Mouse (Mus musculus): Measurements from ENCODE around the gene Mib2. TPM values are rescaled to one million over a fixed set of nuclear protein-coding genes. Genes with fewer than 3 reads are reported as not detected.
"Not testable (repeated sequence)": the region's sequence is repeated elsewhere in the genome, so short reads cannot be mapped to it uniquely, and the experiment has no call there.

Mib2 gene
- polyA plus RNA-seq, 1 experiment from 2014 or later, result 39.1 TPM

DNA sequence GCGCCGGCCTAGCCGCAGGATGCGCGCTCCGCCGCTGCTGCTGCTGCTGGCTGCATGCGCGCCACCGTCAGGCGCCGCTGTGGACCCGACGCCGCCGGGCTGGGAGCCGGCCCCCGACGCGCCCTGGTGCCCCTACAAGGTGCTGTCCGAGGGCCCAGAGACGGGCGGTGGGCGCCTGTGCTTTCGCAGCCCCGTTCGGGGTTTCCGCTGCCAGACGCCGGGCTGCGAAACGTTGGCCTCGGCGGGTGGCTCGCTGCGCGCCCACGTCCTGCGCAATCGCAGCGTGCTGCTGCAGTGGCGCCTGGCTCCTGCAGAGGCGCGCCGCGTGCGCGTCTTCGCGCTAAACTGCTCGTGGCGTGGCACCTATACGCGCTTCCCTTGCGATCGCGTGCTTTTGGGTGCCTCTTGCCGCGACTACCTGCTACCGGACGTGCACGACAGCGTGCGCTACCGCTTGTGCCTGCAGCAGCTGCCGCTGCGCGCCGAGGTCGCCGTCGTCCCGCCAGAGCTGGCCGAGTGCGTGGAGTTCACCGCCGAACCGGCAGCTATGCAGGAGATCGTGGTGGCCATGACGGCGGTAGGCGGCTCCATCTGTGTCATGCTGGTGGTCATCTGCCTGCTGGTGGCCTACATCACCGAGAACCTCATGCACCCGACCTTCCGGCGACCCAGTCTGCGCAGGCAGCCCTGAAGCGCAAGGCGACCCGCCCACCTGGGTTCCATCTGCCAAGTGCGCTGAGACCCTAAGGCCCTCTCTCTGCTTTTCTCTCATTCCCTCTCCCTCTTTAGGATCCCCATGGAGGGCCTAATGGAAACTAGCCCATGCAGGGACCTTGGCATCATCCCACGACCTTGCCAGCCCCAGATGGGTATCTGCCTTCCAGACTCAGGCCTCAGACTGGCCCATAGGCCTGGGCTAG, 25.7 kb upstream of the Mib2 start:
- Histone ChIP-seq H3K36me3 (no peaks in the 10 kb centered on the region), H3K9ac (peak overlapping the region; percentile 84), H3K4me1 (peaks cover 21% of the 10 kb centered on the region), H3K9me3 (replicated peaks) (no peaks in the 10 kb centered on the region), H3K4me3 (peak overlapping the region; percentile 76), H3K4me2 (replicated peaks) (peak overlapping the region; percentile 89), H3K27ac (peak overlapping the region; percentile 89), H3K27me3 (peaks cover 25% of the 10 kb centered on the region)
- ATAC-seq (ENCODE audit: low FRiP score), result peak; percentile 76
- 1% methylated on average over 90 of the region's 92 CpGs for WGBS

DNA sequence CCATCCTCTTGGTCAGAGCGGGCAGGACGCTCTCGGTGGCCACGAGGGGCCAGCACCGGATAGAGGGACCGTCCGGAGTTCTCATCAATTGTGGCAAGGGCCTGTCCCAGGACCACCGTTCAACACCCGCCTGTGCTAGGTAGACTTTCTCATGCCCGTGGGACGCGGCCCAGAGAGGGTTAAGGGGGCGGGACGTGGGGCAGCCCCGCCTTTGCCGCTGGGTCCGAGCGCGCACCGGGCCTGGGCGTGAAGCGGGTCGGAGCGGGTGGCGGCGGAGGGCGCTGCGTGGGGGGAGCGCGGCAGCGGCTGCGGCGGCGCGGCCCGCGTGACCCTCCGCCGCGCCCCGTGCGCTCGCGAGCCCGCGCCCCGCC, 25.1 kb upstream of the Mib2 start, which contains the start of gene Fndc10:
TSS of gene Fndc10 (plus strand) at position 232 of the 371 bp plus-strand sequence.
- H3K36me3 ChIP-seq, result no peaks in the 10 kb centered on the region
- under 1% methylated on average over 38 of the region's 47 CpGs for WGBS
- peaks cover 25% of the 10 kb centered on the region for H3K27me3 ChIP-seq
- peak within 1 kb of the TSS; percentile 76 for H3K4me3 ChIP-seq
- H3K27ac ChIP-seq, result peak within 1 kb of the TSS; percentile 89
- peak; percentile 85 for ATAC-seq (ENCODE audit: low FRiP score)
- H3K9me3 ChIP-seq (replicated peaks), result no peaks in the 10 kb centered on the region
- peak within 1 kb of the TSS; percentile 89 for H3K4me2 ChIP-seq (replicated peaks)
- H3K4me1 ChIP-seq, result peaks cover 21% of the 10 kb centered on the region
- peak within 1 kb of the TSS; percentile 84 for H3K9ac ChIP-seq

DNA sequence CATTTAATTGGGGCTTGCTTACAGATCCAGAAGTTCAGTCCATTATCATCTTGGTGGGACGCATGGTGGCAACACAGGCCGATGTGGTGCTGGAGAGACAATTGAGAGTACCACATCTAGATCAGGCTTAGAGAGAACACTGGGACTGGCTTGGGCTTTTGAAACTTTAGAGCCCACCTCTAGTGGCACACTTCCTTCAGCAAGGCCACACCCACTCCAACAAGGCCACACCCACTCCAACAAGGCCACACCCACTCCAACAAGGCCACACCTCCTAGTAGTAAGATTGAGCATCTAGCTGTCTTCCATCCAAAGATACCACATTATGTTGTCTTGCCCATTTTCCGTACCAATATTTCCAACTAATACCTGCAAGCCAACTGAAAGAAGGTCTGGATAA, 23.4 kb upstream of the Mib2 start:
- H3K9me3 ChIP-seq (replicated peaks), result no peaks in the 10 kb centered on the region
- peaks cover 21% of the 10 kb centered on the region for H3K4me1 ChIP-seq
- no peak overlapping the region for H3K4me3 ChIP-seq
- no peak overlapping the region for H3K4me2 ChIP-seq (replicated peaks)
- H3K36me3 ChIP-seq, result no peaks in the 10 kb centered on the region
- H3K27ac ChIP-seq, result no peak overlapping the region
- 95% methylated on average over 3 of the region's 3 CpGs for WGBS
- peaks cover 23% of the 10 kb centered on the region for H3K27me3 ChIP-seq
- ATAC-seq (ENCODE audit: low FRiP score), result no peak
- H3K9ac ChIP-seq, result no peak overlapping the region

DNA sequence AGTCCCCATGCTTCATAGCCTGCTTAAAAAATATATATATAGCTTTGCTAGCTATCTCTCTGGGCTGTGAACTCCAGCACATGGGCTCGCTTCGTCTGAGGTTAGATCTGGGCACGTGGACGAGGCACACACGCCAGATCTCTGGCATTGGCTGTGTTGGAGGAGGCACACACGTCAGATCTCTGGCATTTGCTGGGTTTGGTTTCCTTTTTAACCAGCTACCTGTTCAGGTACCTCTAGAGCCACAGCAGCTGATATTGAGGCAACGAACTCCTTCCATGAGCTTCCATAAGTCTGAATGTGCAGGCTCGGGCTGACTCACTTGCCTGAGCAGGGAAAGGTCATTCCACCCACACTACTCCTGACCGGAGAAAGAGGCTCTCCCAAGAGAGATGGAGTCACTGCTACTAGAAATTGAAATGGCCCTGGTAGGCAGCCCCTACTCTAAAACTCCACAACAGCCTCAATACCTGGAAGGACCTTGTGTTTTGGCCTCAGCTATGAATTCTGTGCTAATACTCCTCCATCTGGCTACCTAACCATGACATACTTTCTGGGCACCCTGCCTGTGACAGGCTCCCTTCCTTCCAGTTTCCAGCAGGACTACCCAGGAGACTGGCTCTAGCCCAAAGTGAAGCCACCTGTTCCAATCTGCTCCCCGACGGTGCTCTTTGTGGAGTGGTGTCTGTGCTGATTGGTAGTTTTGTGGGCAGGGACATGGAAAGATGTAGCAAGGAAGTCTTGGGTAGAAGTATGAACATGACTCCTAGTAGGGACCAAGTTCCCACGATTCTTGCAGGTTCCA, 21.8 kb upstream of the Mib2 start:
- Histone ChIP-seq H3K4me2 (replicated peaks) (no peak overlapping the region), H3K27ac (no peak overlapping the region), H3K27me3 (peaks cover 14% of the 10 kb centered on the region), H3K4me1 (peaks cover 12% of the 10 kb centered on the region), H3K4me3 (no peak overlapping the region), H3K36me3 (no peaks in the 10 kb centered on the region), H3K9me3 (replicated peaks) (no peaks in the 10 kb centered on the region), H3K9ac (no peak overlapping the region)
- WGBS, result 84% methylated on average over 12 of the region's 12 CpGs
- no peak for ATAC-seq (ENCODE audit: low FRiP score)

DNA sequence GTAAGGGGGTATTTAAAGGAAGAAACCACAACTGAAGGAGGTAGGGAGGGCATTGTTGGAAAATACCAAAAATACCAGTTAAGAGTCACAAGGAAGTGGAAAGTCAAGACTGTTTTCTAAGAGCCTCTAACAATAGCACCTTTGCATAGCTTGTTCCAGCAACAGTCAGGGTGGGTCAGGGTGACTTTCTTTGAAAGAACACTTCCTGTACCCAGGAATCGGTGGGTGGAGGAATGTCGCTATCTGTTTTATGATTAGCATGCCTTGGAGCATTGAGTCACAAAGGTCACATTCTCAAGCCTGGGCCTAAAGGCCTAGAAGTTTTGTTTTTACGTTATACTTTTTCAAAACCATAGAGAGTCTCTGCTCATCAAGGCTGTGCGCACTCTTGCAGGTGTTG, 18.8 kb upstream of the Mib2 start:
- not testable (repeated sequence) for H3K9me3 ChIP-seq (replicated peaks); H3K36me3 ChIP-seq; H3K4me2 ChIP-seq (replicated peaks); H3K9ac ChIP-seq; H3K27ac ChIP-seq; H3K4me3 ChIP-seq; ATAC-seq (ENCODE audit: low FRiP score); H3K4me1 ChIP-seq; H3K27me3 ChIP-seq
- WGBS, result 91% methylated on average over 4 of the region's 4 CpGs

DNA sequence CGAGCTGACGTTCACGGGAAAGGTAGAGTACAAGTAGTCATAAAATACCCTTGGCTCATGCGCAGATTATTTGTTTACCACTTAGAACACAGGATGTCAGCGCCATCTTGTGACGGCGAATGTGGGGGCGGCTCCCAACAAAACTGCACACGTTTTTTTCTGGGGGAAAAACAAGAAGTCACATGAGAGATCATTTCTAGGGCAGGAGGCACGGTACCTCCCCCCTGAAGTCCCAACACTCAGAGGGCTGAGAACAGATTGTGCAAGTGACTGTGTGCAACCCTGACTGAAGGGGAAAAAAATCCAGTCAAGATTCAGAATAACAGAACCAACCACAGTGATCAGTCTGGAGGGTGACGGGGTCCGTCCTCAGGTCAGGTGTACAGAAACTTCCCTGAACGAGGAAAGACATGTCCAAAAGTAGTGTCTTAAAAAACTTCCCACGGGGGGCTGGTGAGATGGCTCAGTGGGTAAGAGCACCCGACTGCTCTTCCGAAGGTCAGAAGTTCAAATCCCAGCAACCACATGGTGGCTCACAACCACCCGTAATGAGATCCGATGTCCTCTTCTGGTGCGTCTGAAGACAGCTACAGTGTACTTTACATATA, 14.8 kb upstream of the Mib2 start:
- not testable (repeated sequence) for H3K4me1 ChIP-seq; ATAC-seq (ENCODE audit: low FRiP score); H3K36me3 ChIP-seq; H3K4me2 ChIP-seq (replicated peaks); H3K27ac ChIP-seq; H3K4me3 ChIP-seq; H3K9me3 ChIP-seq (replicated peaks); H3K9ac ChIP-seq; H3K27me3 ChIP-seq
- WGBS, result 92% methylated on average over 16 of the region's 19 CpGs

DNA sequence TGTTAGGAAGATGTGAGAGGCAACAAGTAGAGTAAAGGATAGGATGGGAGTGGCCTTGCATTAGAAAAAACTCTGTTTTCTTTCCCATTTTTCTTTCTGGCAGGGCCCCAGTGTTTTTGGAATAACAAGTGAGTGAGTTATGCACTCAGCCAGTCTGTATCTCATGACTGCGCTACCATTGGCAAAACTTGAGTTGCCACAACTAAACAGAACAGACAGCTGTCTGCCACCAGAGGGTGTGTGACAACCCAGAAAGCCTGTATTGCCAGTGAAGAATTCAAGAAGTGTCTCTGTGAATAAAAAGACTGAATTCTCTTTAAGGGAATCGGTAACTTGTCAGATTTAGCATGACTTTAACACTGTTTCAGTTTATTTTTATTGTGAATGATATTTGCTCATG, 7.0 kb upstream of the Mib2 start:
- Histone ChIP-seq H3K4me2 (replicated peaks) (no peak overlapping the region), H3K4me1 (no peaks in the 10 kb centered on the region), H3K4me3 (no peak overlapping the region), H3K9me3 (replicated peaks) (no peaks in the 10 kb centered on the region), H3K9ac (no peak overlapping the region), H3K27ac (no peak overlapping the region), H3K27me3 (no peaks in the 10 kb centered on the region), H3K36me3 (no peaks in the 10 kb centered on the region)
- ATAC-seq (ENCODE audit: low FRiP score), result no peak
- WGBS, result 86% methylated on average over 2 of the region's 2 CpGs

DNA sequence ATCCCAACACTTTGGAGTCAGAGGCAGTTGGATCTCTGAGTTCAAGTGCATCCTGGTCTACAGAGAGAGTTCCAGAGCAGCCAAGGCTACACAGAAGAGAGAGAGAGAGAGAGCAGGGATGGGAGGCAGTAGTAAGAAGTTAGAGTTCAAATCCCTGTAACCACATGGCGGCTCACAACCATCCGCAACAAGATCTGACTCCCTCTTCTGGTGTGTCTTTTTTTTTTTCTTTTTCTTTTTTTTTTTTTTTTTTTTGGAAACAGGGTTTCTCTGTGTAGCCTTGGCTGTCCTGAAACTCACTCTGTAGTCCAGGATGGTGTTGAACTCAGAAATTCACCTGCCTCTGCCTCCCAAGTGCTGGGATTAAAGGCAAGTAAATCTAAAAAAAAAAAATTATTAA, 3.1 kb upstream of the Mib2 start:
- H3K4me2 ChIP-seq (replicated peaks), result no peak overlapping the region
- H3K27ac ChIP-seq, result no peak overlapping the region
- no peak for ATAC-seq (ENCODE audit: low FRiP score)

DNA sequence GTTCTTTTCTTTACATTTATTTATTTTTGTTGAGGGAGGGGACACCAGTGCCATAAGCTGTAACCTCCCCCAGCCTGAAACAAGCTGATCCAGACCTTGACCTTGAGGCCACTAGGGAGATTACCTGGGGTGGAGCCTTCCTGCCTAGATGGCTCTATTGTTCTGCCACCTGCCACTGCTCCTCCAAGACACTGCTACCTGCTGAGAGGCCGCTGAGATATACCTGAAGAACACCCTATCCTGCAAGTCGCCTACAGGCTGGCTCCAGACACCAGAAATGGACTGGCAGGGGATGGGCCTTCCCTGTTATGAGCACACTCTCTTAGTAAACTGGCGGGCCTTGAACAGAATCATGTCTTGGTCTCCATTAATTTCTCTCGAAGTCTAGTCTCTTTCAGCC, 1.2 kb upstream of the Mib2 start:
- not testable (repeated sequence) for H3K9me3 ChIP-seq (replicated peaks); ATAC-seq (ENCODE audit: low FRiP score); H3K4me2 ChIP-seq (replicated peaks); H3K36me3 ChIP-seq; H3K27me3 ChIP-seq; H3K4me3 ChIP-seq; H3K27ac ChIP-seq; H3K9ac ChIP-seq
- WGBS, result 56% methylated on average over 4 of the region's 4 CpGs
- H3K4me1 ChIP-seq, result peaks cover 11% of the 10 kb centered on the region

More for the DNA sequence above, 3.1 kb upstream of the Mib2 start:
- no peak overlapping the region for H3K4me3 ChIP-seq
- H3K36me3 ChIP-seq, result no peaks in the 10 kb centered on the region
- 65% methylated on average over 2 of the region's 2 CpGs for WGBS
- H3K9ac ChIP-seq, result no peak overlapping the region
- H3K9me3 ChIP-seq (replicated peaks), result no peaks in the 10 kb centered on the region
- no peaks in the 10 kb centered on the region for H3K27me3 ChIP-seq
- peaks cover 11% of the 10 kb centered on the region for H3K4me1 ChIP-seq

DNA sequence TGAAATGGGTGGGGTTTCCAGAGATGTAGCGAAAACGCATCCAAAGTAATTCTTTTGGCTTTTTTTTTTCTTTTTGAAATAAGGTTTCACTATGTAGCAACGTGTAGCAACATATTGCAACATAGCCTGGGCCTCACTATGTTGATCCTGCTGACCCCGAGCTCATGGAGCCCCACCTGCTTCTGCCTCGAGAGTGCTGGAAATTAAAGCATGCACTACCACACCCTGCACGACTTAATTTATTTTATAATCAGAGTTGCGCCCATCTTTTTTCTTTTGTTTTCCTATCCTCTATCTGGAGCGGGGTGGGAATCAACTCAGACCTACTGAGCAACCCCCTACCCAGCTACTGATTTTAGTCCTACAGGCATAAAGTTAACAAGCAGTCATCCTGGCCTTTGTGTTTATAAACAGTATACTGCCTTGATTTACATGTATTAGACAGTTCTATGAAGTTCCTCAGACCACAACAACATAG, 639 bp upstream of the Mib2 start:
- Histone ChIP-seq H3K9me3 (replicated peaks) (no peaks in the 10 kb centered on the region), H3K27ac (no peak overlapping the region), H3K4me2 (replicated peaks) (peak overlapping the region; percentile 91), H3K27me3 (no peaks in the 10 kb centered on the region), H3K4me3 (peak overlapping the region; percentile 76), H3K4me1 (peaks cover 11% of the 10 kb centered on the region), H3K9ac (no peak overlapping the region), H3K36me3 (peaks cover 6% of the 10 kb centered on the region; the same call in 1 of the 2 replicates)
- under 1% methylated on average over 8 of the region's 8 CpGs for WGBS
- ATAC-seq (ENCODE audit: low FRiP score), result peak; percentile 13

DNA sequence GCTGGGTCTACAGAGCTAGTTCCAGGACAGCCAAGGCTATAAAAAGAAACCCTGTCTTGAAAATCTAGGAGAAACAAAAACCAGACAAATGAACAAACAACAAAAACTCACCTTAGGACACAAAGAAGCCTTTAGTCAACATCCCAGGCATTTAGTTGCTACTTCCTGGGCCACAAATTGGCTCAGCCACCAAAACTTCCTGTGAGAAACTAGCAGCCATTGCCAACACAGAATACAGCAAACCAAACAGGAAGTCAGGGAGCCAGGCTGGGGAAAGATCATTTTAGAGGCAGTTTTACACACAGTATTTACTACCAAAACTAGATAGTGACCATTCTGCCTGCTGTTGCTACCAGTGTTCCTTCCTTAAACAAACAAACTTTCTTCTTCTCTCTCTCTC, 2.1 kb downstream of the Mib2 start:
- Histone ChIP-seq H3K4me1 (peaks cover 11% of the 10 kb centered on the region), H3K9me3 (replicated peaks) (no peaks in the 10 kb centered on the region), H3K36me3 (peaks cover 9% of the 10 kb centered on the region; the same call in 1 of the 2 replicates), H3K27me3 (no peaks in the 10 kb centered on the region), H3K27ac (no peak overlapping the region), H3K9ac (no peak overlapping the region), H3K4me3 (no peak overlapping the region), H3K4me2 (replicated peaks) (no peak overlapping the region)
- ATAC-seq (ENCODE audit: low FRiP score), result no peak

DNA sequence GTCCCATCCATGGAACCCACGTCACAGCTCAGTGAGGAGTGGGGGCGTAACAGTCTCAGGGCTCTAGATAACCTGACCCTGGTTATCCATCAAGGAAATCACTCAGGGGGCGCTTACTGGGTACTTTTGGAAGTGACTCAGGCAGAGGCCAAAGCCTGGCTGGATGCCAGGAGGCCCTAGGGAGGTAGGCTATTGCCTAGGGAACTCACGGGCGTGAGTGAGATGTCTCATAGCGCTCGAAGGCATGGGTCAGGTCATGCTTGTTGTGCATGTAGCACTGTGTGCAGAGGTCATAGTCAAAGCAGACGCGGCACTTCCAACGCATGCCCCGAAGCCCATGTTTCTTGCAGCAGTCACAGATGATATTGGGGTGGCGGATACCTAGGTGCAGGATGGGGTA, 8.4 kb downstream of the Mib2 start:
- H3K36me3 ChIP-seq, result peaks cover 42% of the 10 kb centered on the region
- 85% methylated on average over 12 of the region's 12 CpGs for WGBS
- ATAC-seq (ENCODE audit: low FRiP score), result no peak

More for the DNA sequence above, 8.4 kb downstream of the Mib2 start:
- no peak overlapping the region for H3K9ac ChIP-seq
- H3K9me3 ChIP-seq (replicated peaks), result no peaks in the 10 kb centered on the region
- no peak overlapping the region for H3K27ac ChIP-seq
- H3K4me3 ChIP-seq, result no peak overlapping the region
- no peak overlapping the region for H3K4me2 ChIP-seq (replicated peaks)
- H3K27me3 ChIP-seq, result peaks cover 17% of the 10 kb centered on the region
- no peaks in the 10 kb centered on the region for H3K4me1 ChIP-seq

Measured in hindbrain, embryonic 12.5 days (tissue).